Mouse (Mus musculus): ENCODE data around the gene Fbxo8.

- TF ChIP-seq POLR2A (IDR thresholded peaks at IDR 0.05; ENCODE audit: borderline replicate concordance, extremely low read depth, low read depth, low read length) (no peak), CTCF (IDR thresholded peaks at IDR 0.05; ENCODE audit: insufficient read depth, low read length) (no peak)
Observed at GRCm38 (mm10) chr8:56619571-56619970, 68.7 kb downstream of the Fbxo8 start.

Data from lung, adult 2 months (tissue).